Mouse (Mus musculus): Measurements from ENCODE around the gene Mcemp1.

DNA sequence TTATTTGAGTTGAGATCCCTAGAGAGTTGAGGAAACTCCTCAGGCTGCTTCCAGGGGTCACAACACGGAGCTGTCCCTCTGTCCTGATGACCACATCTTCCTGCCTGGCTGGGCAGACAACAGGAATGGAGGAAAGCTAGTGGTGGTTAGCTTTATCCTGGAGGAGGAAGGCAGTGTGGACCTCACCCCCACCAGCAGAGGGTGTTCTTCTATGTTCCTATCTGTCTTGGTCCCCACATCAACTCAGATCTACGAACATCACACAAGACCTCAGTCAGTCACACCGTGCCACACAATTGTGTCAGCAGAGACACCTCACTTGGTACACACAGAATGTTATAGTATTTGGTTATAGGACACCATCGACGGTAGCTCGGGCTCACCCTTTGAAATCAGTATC is 22.0 kb downstream of the Mcemp1 start:
- no peak for TF ChIP-seq ZKSCAN1 (IDR thresholded peaks at IDR 0.05; ENCODE audit: low read depth, low read length)
- peak; percentile 12 to 29 (median 17); a peak in 2 of 6 replicates for TF ChIP-seq CTCF (IDR thresholded peaks at IDR 0.05 in 2 of 3, conservative IDR thresholded peaks at IDR 0.05 in 1 of 3; ENCODE audit: control insufficient read depth in 1 of 3, insufficient read depth in 1 of 3, low read depth in 2 of 3, low read length in 3 of 3, poor library complexity in 1 of 3, severe bottlenecking in 1 of 3)
